Mouse (Mus musculus) bone marrow macrophage, adult 2 months (primary cell): ENCODE data around the gene Tef.

Experiments
- CTCF ChIP-seq: IDR thresholded peaks from 2 replicates; pipeline ENCODE4 v1.5.1; 2012; ENCODE audit warnings: low read depth, mild to moderate bottlenecking, low read length, moderate library complexity
- POLR2A ChIP-seq: IDR thresholded peaks from 2 replicates; pipeline ENCODE4 v1.6.1; 2012; ENCODE audit warnings: mild to moderate bottlenecking, low read depth, low read length, borderline replicate concordance

- TF ChIP-seq CTCF = no peak
- TF ChIP-seq POLR2A = no peak
Observed at GRCm38 (mm10) chr15:81835007-81835880, 33.0 kb downstream of the Tef start.
